Mouse (Mus musculus) layer of hippocampus, adult 11-12 months (tissue): ENCODE data around the gene Cnnm3.
A peak's percentile ranks its signal among the peaks of the same experiment; 100 is the strongest.
"Not testable (repeated sequence)": the region's sequence is repeated elsewhere in the genome, so short reads cannot be mapped to it uniquely, and the experiment has no call there.

Experiments used
- DNase-seq: peaks from one replicate; pipeline ENCODE4 v3.0.0; 2022; ENCODE audit warnings: low spot score

The Cnnm3 gene

DNA sequence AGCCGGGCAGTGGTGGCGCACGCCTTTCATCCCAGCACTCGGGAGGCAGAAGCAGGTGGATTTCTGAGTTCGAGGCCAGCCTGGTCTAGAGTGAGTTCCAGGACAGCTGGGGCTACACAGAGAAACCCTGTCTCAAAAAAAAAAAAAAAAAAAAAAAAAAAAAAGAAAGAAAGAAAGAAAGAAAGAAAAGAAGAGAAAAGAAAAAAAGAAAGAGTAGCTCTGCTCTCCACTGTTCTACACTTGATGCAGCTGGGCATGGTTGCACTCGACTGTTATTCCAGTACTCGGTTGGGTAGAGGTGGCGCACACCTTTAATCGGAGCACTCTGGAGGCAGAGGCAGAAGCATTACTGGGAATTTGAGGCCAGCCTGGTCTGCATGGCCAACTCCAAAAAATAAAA is 25.1 kb downstream of the Cnnm3 start, which contains the start of gene Ankrd23:
Ankrd23 (minus strand) TSS at position 101 of the 400 bp plus-strand sequence.
- DNase-seq, result not testable (repeated sequence)

DNA sequence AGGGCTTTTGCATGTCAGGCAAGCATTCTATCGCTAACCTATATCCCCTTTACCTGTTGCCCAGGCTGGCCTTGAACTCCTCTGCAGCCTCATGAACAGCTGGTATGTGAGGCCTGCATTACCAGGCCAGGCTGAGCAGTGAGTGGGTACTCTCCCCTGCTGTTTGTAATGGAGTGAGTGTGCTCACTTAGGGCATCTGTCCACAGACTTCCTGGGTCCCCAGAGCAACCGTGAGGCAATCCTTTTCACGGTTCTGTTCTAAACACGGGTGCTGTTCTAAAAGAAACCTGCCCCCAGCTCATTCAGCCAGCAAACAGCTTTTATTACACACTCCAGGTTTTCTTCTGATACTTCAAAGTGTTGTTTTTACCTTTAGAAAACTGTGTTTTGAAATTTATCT is 27.1 kb downstream of the Cnnm3 start:
- DNase-seq, result no peak

DNA sequence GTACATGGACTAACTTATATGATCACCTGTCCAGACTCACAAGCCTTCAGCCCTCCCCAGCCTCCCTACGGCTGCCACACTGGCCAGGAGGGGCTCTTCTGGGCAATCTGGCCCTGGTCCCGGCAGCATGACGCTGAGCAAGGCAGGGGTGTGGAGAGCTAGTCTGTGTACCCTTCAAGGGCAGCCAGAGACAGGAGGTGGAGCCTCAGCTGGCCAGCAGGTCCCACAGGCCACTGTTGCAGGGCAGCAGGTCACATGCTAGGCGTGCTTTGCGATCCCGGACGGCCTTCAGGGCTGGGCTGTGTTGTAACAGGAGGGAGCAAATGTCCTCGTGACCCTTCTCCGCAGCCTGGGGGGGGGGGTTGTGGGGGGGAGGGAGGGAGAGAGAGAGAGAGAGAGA is 27.5 kb downstream of the Cnnm3 start, which contains the start of gene Gm42417:
Gm42417 (minus strand) TSS at position 244 of the 400 bp plus-strand sequence.
- DNase-seq, result no peak

DNA sequence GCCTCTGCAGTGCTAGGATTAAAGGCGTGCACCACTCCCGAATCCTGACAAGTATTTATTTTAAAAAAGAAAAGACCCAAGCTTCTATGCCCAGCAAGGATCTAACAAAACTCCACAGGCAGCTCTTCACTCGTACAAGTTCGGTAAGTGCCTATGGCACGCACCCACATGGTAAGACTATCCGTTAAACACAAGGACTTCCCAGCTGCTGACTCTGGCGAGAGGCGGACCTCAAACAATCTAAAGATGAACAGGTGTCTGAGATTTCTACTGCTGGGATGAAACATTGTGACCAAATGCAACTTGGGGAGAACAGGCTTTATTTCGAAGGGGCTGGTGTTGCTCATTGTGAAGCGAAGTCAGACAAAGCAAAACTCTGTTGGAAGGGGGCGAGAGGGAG is 28.5 kb downstream of the Cnnm3 start:
- DNase-seq, result no peak

DNA sequence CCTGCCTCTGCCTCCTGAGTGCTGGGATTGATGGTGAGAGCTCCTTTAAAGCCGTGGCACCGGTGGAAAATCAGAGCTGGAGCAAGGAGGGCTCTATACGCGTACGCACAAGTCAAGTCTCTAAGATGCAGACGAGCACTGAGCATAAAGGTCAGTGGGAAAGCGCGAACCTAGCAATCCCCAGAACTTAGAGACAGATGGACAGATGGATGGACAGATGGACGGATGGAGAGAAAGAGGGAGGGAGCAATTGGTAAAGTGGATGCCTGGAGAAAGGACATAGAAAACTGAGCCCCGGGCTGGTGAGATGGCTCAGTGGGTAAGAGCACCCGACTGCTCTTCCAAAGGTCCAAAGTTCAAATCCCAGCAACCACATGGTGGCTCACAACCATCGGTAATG is 29.1 kb downstream of the Cnnm3 start:
- no peak for DNase-seq

DNA sequence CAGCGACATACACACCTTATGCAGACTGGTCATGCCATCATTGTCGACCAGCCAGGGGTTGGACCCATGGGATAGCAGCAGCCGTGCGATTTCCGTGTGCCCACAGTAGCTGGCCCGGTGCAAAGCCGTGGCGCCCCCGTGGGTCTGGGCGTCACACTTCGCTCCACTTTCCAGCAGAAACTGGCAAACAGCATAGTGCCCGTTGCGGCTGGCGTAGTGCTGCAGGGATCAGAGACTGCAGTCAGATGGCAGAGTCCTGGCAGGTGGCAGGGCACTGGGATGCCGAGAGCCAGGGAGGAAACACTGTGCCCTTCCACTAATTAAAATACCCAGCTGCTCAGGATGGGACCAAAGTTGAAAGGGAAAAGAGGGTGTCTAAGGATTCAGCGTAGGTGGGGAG is 30.2 kb downstream of the Cnnm3 start:
- no peak for DNase-seq

DNA sequence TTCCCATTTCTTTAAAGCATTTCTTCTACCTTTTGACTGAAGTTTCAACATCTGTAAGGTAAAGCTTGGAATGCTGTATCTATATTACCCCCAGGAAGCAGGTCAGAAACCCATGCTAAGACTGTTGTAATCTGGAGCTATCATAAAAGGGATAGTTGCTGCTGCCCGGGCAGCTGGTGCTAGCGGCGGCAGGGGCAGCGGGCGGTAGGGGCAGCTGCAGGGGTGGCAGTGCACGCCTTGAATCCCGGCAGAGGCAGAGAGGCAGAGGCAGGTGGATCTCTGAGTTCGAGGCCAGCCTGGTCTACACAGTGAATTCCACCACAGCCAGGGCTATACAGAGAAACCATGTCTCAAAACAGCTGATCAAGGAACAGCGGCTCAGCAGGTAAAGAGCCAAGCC is 31.3 kb downstream of the Cnnm3 start:
- no peak for DNase-seq

DNA sequence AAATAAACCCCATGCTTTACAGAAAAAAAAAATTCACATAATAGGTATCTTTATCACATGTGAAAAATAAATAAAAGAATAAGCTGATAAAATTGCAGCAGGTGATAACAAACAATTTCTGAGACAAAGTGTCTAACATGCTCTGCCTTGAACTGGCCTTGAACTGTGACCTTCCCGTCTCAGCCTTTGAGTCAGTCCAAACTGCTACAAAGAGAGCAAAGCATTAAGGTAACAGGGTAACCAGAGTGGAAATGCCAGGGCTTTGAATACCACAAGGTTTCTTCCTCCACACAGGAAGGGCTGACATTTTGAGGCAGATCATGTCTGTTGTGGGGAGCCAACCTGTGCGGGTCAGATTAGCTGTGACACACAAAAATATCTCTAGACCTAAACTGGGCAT is 33.7 kb downstream of the Cnnm3 start:
- DNase-seq, result no peak

DNA sequence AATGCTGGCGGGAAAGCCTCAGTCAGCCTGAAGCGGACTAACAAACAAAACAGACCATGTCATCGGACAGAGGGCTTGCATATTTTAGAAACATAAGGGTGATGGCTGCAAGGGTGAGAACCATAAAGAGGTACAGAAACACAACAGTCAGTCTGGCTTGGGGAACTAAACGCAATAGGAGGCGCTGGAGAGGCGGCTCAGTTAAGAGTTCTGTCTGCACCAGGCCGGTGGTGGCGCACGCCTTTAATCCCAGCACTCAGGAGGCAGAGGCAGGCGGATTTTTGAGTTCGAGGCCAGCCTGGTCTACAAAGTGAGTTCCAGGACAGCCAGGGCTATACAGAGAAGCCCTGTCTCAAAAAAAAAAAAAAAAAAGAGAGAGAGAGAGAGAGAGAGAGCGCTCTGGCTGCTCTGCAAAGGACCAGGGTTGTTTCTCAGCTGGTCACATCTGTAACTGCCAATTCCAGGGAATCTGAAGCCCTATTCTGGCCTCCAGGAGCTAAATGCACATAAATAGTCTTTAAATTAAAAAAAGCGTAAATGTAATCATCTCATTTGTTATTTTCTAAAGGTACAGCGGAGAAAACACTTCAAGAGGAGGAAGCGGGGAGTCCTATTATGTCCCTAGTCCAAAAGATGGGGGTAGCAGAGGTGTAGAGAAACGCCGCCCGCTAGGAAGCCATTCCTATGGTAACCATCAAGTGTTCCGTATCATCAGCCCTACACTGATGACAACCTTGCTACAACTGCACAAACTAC is 34.4 kb downstream of the Cnnm3 start:
- no peak for DNase-seq

DNA sequence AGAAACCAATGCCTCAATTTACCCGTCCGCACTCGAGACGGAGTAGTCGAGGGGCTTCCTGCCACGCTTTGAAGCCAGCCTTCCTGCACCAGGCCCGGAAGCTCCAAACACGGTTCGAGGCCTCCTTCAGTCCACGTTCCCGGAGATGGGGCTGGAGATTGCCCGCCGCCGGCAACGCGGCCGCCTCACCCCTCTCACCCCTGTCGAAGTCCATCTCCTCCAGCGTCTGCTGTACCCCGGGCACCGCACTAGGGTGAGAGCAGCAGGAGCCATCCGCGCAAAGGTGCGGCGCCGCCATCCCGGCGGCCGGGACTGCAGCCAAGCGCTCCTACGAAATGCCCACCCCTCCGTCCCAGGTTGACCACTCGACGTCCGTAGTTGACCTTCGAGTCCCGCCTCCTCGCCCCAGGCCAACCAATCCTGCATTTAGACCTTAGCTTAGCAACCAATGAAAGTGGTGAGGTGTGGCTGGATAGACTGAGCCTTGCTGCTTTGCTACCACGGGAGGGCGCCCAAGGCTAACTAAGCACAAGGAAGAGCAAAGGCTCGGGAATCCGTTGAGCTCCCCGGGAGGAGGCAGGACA is 35.3 kb downstream of the Cnnm3 start, which contains the start of gene Ankrd39:
Ankrd39 (minus strand) TSS at position 558 of the 584 bp plus-strand sequence.
- peak; percentile 98 for DNase-seq

DNA sequence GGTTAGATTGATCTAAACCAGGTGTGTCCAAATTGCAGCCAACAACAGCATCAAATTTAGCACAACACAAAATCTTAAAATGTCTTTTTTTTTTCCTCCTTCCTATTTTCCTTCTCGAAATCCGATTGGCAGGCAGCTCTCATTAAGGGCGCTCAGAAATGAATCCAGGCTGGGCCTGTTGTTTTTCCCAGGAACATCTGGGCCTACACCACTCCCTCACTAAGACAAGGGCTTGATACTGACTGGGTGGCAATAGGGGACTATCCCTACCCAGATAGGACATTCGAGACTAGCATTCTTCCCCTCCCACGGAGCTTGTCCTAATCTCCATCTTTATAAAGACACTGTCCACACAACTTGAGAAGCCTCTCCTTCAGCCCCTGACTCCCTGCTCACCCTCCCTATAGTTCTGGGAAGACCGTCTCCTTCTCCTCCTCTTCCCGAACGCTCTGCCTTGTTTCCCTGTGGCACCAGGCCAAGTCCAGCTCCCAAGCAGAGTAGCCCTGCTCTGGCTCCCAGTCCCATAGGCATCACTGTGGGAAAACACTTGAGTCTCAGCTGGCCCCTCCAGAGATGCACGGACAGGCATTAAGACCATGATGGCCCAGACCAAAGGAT is 36.4 kb downstream of the Cnnm3 start:
- no peak for DNase-seq

DNA sequence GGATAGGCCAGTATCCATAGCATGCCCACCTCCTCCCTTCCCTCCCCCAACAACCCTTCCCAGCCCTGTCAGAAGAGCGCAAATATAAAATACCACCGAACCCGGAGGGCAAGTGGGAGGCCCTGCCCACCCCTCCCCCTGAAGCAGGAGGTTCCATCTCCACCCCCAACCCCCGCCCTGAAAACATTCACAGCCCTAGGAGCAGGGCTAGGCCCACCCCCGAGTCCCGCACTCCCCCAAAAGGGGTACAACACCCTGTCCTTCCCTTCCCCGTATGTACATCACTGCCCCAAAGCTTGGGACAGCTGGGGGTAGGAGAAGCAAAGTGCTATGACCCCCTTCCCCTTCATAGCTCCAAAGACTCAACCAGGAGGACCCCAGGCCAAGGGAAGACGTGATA is 37.1 kb downstream of the Cnnm3 start:
- DNase-seq, result no peak

DNA sequence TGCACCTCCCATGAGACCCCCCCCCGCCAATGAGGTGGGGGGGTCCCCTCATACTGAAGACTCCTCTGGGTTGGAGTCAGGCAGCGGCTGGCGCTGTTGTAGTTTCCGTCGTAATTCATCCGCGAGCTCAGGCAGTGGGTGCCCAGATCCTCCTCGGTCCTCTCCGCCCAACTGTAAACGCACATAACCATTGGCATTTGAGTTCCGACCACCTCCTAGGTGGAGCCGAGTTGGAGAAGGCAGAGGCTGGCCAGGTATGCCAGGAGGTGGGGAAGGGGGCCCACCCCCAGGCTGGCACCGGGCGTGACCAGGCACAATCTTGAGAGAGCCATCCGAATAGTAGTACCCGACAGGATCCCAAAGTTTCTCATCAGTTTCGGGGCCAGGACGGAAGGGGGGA is 37.8 kb downstream of the Cnnm3 start:
- DNase-seq, result no peak

DNA sequence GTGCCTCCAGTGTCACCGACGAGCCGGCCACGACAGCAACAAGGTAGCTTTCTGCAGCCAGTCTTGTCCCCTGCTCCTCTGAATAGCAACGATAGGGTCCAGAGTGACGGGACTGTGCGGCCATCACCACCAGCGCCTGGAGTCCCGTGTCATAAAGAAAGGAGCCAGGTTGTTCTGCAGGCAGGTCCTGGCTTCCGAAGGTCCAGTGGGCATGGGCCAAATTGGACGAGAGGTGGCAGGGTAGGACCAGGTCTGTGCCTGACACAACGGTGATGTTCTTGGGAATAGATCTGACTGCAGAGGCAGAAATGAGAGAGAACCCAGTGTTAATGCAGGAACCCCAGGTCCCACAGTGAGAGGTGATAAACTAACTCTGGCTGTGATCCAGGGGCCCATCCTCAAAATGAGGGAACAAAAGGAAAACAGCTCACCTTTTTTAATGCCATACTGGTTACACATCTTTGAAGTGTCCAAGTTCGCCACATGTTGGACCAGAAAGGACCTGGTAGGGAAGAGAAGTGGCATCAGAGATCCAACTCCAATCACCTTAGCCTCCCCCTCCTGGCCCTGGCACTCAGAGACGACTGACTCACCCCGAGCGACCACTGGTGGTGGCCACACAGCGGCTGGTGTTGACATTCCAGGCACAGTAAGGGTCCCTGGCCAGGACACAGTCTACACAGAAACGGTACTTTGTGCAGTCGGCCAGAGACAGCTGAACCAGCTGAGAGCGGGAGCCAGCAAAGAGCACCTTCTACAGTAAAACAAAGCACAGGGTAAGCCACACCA is 38.6 kb downstream of the Cnnm3 start:
- no peak for DNase-seq

DNA sequence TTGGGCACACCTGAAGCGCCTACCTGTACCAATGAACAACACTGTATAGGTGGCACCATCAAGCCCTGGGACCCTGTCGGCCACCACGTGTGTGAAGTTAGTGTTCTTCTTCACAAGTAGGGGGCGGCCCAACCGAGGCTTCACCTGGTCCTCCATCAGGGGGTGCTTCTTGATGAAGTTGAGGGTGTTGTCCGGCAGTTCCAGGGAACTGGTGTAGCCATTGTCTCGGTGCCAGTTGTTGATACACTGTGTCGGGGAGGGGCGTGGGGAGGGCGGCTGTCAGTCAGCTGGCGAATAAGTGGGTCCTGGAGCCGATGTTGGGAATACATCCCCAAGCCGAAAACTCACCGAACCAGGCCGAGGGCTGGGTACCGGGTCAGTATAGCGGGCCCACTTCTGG is 40.2 kb downstream of the Cnnm3 start:
- DNase-seq, result no peak

DNA sequence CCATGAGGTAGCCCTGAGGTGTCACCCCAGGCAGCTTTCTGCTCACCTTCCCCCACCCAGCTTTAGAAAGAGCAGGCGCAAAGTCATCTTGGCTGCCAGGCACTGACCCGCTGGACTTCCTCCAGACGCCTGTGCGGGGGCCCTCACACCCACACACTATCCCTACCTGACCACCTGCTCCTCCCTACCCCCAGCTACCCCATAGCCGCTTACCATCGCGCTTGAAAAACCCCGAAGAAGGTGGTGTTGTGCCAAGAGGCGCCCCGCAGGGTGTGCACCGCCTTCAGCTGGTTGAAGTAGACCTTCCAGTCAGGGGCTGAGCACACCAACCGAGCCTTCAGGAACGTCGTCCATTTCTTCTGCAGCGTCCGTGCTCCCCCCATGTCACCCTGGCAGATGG is 40.8 kb downstream of the Cnnm3 start:
- DNase-seq, result no peak

DNA sequence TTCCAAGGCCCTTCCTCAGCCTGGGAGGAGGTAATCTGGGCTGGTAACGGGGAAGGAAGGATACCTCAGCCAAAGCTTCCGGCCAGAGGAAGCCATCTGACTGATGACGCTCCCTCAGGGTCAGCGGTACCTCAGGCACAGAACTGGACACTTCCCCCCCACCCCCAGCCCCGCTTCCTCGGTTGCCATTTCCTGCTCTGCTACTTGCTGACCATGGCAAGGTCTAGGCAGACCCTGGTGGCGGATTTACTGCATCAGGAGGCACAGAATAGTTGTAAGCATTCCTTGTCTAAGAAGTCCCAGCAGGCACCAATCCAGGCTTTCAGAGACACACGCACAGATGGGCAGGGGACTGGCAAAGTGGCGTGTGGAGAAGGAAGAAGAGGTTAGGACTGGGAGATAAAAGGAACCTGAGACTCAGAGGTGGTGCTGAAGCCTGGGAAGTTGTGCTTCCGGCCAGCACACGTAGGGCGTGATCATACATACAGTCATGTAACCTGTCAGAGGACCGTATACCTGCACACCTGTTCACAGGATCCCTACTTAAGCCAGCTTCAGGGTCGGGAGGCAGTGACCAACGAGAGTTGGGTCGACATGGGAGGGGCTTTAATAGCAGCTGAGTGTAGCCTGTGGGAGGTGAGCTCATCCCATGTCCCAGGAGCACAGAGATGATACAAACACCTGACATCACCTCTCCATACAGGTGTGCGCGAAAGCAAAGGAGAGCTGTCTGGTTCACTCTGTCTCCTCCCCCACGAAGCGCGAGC is 43.1 kb downstream of the Cnnm3 start:
- no peak for DNase-seq

DNA sequence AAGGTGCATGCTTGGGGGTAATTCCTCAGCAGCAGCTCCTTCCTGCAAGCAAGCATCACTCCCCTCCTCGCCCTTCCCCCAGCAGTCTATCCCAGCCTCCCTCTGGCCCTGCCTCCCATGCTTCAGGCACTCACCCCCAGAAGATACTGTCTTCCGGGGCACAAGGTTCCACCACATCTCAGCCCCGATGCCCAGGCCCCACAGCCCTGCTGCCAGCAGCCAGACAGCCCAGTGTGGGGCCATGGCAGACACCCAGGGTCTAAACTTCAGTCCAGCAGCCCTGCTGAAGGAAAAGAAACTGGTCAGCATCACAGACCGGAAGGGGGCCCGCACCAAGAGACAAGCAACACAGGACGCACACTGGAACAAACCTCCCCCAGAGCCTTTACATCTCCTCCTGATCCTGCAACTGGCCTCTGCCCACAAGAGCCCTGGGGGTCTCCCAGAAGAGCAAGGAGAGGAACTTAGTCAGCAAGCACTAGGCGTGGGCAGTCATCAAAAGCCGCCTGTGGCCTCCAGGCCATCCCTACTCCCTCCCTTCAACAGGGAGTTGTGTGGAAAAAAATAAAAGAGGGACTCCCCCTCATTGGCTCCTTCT is 44.2 kb downstream of the Cnnm3 start:
- DNase-seq, result no peak

DNA sequence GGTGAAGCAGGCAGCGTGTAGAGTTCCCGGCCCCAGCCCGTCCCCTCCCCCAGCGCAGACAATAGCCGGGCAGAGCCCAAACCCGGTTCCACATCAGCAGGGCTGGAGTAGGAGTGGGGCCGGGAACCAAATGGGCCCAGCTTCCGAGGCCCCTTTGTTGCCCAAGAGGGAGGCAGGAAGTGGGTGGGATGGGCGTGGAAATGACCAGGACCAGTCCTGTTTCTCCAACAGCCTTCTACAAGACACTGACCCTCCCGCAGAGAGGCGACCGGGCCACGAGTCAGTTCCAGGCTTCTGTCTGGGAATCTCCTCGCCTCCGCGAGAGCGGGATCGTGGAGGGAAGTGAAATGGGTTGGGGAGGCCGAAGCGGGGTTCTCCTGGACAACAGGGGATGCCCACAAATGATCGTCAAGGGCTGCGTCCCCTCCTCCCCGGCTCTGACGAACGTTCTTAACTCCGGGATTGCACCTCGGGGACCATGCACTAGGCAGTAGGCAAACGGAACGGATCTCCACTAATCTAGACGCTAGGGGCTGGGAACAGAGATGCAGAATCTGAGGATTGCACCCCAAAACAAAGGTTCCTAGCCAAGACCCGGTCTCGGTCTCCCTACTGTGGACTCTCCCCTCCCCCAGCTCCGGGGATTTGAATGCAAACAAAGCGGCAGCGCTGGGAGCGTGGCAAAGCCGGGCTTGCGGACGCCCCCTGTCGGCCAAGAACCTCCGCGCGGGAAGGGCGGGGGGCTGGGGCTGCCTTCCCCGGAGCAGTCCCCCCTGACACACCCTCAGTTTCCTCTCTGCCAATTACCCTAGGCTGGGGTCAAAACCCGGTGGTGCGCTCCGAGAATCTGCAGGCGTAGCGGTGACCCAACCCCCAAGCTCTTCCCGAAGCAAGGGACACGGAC is 45.1 kb downstream of the Cnnm3 start:
- DNase-seq, result peak; percentile 93

DNA sequence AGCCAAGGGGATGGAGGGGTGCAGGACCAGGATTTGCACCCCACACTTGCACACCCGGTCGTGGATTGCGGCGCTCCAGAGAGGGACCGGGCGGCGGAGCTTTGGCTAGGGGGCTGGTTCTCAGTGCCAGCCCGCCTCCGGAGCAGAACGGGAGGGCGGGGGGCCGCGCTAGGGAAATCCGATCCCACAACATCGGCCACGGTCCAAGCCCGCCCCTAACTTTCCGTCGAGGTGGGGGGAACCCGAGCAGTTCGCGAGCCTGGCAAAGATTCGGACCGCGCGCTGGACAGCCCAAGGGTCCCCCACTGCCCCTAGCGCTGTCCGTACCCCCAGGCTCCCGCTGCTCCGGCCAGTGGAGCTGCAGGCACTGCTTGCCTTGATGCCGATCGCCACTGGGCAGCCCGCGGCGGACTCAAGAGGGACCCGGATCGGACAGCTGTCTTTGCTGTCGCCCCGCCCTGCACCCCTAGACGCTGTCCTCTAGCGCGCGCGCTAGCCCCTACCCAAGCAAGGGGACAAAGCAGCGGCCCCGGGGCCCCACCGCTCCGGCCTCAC is 45.9 kb downstream of the Cnnm3 start:
- peak; percentile 71 for DNase-seq
